Mouse (Mus musculus) adrenal gland, postnatal 14 days (tissue): ENCODE results near the gene Gabra4. TPM values are rescaled to one million over a fixed set of nuclear protein-coding genes. Genes with fewer than 3 reads are reported as not detected.

ENCODE experiments used
- total RNA-seq: library from RNA; stranded (reverse); gene quantifications from 2 replicates; pipeline ENCODE4 v1.2.3, GENCODE M21; 2021

Gene Gabra4
- total RNA-seq, 1 experiment from 2014 or later, result 0.11 TPM

Other genes with a start within 250 kb of the Gabra4 start
- not detected in 2 replicates for gene Cox7b2, start 110.1 kb downstream of the Gabra4 start, total RNA-seq
- gene Gabrb1, start 195 bp downstream of the Gabra4 start, total RNA-seq, result 0.08 and 0.33 TPM in 2 replicates